In genomic region chr11:3539111-3539825, GRCm38 (mm10) we compare ENCODE assay signal across 8 mouse cellular contexts. TPM values are rescaled to one million over a fixed set of nuclear protein-coding genes. Genes with fewer than 3 reads are reported as not detected.
A peak's percentile ranks its signal among the peaks of the same experiment; 100 is the strongest.
DNase-seq lines count a peak whose midpoint lies in the region; ATAC-seq and TF ChIP-seq lines count a peak whose summit lies in the region.

No protein-coding gene starts in this region.

- TF ChIP-seq CTCF in Patski (IDR thresholded peaks at IDR 0.05): no peak

- DNase-seq in Patski (ENCODE audit: low read depth, low spot score): peak; percentile 73
- DNase-seq in cerebellum, postnatal 14 days: peak; percentile 88 to 92
- peak; percentile 86 for DNase-seq in frontal cortex, postnatal 14 days (ENCODE audit: low spot score in 2 of 2)
- DNase-seq in hindbrain, embryonic 14.5 days (ENCODE audit: low spot score): peak; percentile 91
- peak; percentile 87 for DNase-seq in layer of hippocampus, postnatal 36 days
- peak; percentile 99 for DNase-seq in lung, postnatal 36 days
- DNase-seq in retina, postnatal 1 day: peak; percentile 98
- peak; percentile 83 to 93 for DNase-seq in urinary bladder, adult 18-20 months (ENCODE audit: low spot score in 2 of 2)

- H3K27me3 ChIP-seq in Patski: no peaks in the 10 kb centered on the region
- no peaks in the 10 kb centered on the region for H3K27me3 ChIP-seq in hindbrain, embryonic 14.5 days (ENCODE audit: control insufficient read depth, insufficient read depth, low read length)

- peak overlapping the region; percentile 74 for H3K4me2 ChIP-seq in hindbrain, embryonic 14.5 days (replicated peaks)

- ATAC-seq in Patski: peak; percentile 72
- peak; percentile 91 for ATAC-seq in hindbrain, embryonic 14.5 days (ENCODE audit: low FRiP score)

- WGBS in hindbrain, embryonic 14.5 days: 5% methylated on average over 33 of the region's 33 CpGs

- peak overlapping the region; percentile 59 for H3K9ac ChIP-seq in hindbrain, embryonic 14.5 days

- POLR2A ChIA-PET in Patski (lab: Charles Lee): interaction anchor here (1.5 kb wide), 1 partner anchor 110 kb away, joined by 4 read pairs; the partner anchor contains the start of gene Morc2a

- H3K27ac ChIP-seq in hindbrain, embryonic 14.5 days: no peak overlapping the region

- peak overlapping the region; percentile 40 for H3K4me3 ChIP-seq in hindbrain, embryonic 14.5 days (replicated peaks; ENCODE audit: low read length)

- no peaks in the 10 kb centered on the region for H3K9me3 ChIP-seq in hindbrain, embryonic 14.5 days (ENCODE audit: control insufficient read depth, low read length)

- H3K4me1 ChIP-seq in hindbrain, embryonic 14.5 days (replicated peaks; ENCODE audit: control insufficient read depth, insufficient read depth, low read length): 0 out of 2 replicates have a peak, but pooled peaks cover 6% of the 10 kb centered on the region

- CTCF ChIA-PET in Patski (lab: Charles Lee): interaction anchor here (0.8 to 1.9 kb wide), 3 partner anchors 27 to 131 kb away, joined by 3 to 4 read pairs (median 4); no protein-coding TSS in a partner anchor

- no peaks in the 10 kb centered on the region for H3K36me3 ChIP-seq in hindbrain, embryonic 14.5 days (replicated peaks; ENCODE audit: control insufficient read depth, insufficient read depth)

- in situ Hi-C loops in Patski (cut with MboI; ENCODE audit: low pct_unique_long_range_greater_than_20kb): loop anchor here (10.0 kb wide), 2 partner anchors 66 to 346 kb away; no protein-coding TSS in a partner anchor

RNA-seq across cellular contexts. Expression of gene Smtn, which starts 1.1 kb away (rescaled TPM):
- polyA plus RNA-seq in Patski (2021): 154 TPM
- polyA plus RNA-seq in hindbrain, embryonic 14.5 days (2014; fragmentation: Nextera tagmentation; extraction: Ambion mirVana): 15.0 and 17.3 TPM in 2 replicates
- 10 to 100 TPM in 1 of 2 experiments, 1 to 10 TPM in 1; 7.0 to 11.8 TPM for total RNA-seq in layer of hippocampus, postnatal 36 days (2021)

RNA-seq across cellular contexts. Expression of gene Selenom, which starts 24.8 kb away (rescaled TPM):
- 65.1 TPM for polyA plus RNA-seq in Patski (2021)
- 105 and 122 TPM in 2 replicates for polyA plus RNA-seq in hindbrain, embryonic 14.5 days (2014; fragmentation: Nextera tagmentation; extraction: Ambion mirVana)
- total RNA-seq in layer of hippocampus, postnatal 36 days (2021): 100 to 1,000 TPM; 187 to 193 TPM

RNA-seq across cellular contexts. Expression of gene Inpp5j, which starts 34.6 kb away (rescaled TPM):
- polyA plus RNA-seq in Patski (2021): 9.6 TPM
- 5.7 and 6.9 TPM in 2 replicates for polyA plus RNA-seq in hindbrain, embryonic 14.5 days (2014; fragmentation: Nextera tagmentation; extraction: Ambion mirVana)
- 10 to 100 TPM; 73.7 to 95.8 TPM for total RNA-seq in layer of hippocampus, postnatal 36 days (2021)

RNA-seq across cellular contexts. Expression of gene Pla2g3, which starts 51.2 kb away (rescaled TPM):
- 0.37 TPM for polyA plus RNA-seq in Patski (2021)
- 0.67 and 0.81 TPM in 2 replicates for polyA plus RNA-seq in hindbrain, embryonic 14.5 days (2014; fragmentation: Nextera tagmentation; extraction: Ambion mirVana)
- total RNA-seq in layer of hippocampus, postnatal 36 days (2021): 1 to 10 TPM; 1.4 to 2.5 TPM
